Mouse (Mus musculus): Measurements from ENCODE around the gene Kif15. TPM values are rescaled to one million over a fixed set of nuclear protein-coding genes. Genes with fewer than 3 reads are reported as not detected.
A peak's percentile ranks its signal among the peaks of the same experiment; 100 is the strongest.

The Kif15 gene
- polyA plus RNA-seq, 1 experiment from 2014 or later: 50.1 TPM

DNA sequence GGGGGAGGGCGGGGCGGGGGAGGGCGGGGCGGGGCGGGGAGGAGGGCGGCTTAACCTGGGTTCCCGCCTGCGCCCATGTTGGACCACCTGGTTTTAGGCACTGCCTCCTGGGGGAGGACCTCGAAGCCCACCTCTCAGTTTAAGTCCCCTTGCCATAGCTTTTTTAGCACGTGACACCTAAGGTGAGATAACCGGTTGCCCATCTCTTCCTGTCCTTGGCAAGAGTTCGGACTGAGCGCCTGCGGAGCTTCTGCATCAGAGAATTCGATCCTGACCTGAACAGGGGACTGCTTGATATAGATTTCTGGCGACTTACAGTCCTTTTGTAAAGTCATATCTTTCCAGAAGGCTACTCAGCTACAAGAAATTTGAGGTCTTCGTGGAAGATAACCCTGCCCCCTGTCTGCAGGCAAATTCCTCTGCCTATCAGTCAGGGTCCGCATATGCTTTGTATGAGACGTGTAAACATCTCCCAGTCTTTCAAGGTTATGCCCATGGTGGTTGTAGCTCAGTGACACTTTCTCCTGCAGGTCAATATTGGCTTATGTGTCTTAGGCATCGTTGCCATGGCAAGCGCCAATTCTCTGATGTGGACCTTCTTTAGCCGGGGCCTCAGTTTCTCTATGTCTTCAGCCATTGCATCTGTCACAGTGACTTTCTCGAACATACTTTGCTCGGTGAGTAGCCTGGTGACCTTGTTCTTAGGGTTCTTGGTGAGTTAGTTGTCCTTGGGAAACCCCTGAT is 71.0 kb downstream of the Kif15 start:
- ATAC-seq (ENCODE audit: low FRiP score): peak; percentile 17
- H3K4me2 ChIP-seq (replicated peaks): peak overlapping the region; percentile 66
- H3K27ac ChIP-seq: peak overlapping the region; percentile 94
- peaks cover 6% of the 10 kb centered on the region; the same call in 1 of the 2 replicates for H3K36me3 ChIP-seq
- peak overlapping the region; percentile 75 for H3K4me3 ChIP-seq
- 39% methylated on average over 19 of the region's 24 CpGs for WGBS
- H3K27me3 ChIP-seq: no peaks in the 10 kb centered on the region
- peaks cover 8% of the 10 kb centered on the region for H3K4me1 ChIP-seq
- no peaks in the 10 kb centered on the region for H3K9me3 ChIP-seq (replicated peaks)
- H3K9ac ChIP-seq: peak overlapping the region; percentile 66

DNA sequence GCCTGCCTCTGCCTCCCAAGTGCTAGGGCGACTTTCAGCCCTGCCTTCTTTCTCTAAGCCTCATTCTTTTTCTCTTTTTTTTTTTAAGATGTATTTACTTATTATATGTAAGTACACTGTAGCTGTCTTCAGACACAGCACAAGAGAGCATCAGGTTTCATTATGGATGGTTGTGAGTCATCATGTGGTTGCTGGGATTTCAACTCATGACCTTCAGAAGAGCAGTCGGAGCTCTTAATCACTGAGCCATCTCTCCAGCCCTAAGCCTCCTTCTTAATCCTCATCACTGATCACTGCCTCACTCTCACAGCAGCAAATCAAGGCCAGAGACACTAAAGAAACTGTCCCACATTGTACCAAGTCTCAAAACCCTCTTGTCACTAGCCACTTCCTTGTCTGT is 73.4 kb downstream of the Kif15 start:
- H3K9ac ChIP-seq: no peak overlapping the region
- no peak overlapping the region for H3K4me2 ChIP-seq (replicated peaks)
- 82% methylated on average over 2 of the region's 2 CpGs for WGBS
- no peak overlapping the region for H3K4me3 ChIP-seq
- H3K4me1 ChIP-seq: peaks cover 9% of the 10 kb centered on the region
- H3K27me3 ChIP-seq: no peaks in the 10 kb centered on the region
- no peaks in the 10 kb centered on the region for H3K36me3 ChIP-seq
- ATAC-seq (ENCODE audit: low FRiP score): no peak
- H3K27ac ChIP-seq: no peak overlapping the region
- H3K9me3 ChIP-seq (replicated peaks): no peaks in the 10 kb centered on the region

DNA sequence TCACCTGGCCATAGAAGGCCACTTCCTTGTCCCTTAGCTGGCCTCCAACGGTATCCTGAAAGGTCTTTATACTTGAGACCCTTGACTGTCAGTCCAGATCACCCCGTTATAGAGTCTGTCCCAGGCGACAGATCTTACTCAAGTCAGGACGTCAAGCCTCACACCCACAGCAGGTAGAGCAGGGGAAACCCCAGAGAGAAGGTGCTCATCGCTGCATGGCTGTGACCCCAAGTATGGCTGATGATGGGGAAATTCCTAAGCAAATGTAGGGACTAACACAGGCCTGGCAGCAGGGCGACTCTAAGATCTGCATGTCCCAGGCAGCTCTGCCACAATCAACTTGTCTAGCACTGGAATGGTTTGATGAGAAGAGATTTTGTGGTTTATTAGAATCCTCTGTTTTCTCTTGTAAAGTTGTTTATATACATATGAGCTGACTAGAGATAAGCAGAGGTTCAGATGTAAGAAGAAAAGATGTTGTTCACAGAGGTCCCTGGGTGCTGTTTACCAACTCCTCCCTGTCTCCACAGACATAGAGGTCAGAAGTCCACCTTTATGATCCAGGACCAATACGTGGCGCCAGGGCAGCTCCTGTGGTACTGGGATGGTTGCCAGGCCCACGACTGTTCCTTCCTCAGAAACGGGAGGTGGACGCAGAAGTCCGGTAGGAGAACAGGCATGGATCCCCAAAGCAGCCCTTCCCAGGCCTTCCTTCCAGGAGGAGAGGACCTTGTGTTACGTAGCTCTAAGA is 80.8 kb downstream of the Kif15 start:
- Histone ChIP-seq H3K4me3 (no peak overlapping the region), H3K9me3 (replicated peaks) (no peaks in the 10 kb centered on the region), H3K36me3 (no peaks in the 10 kb centered on the region), H3K9ac (no peak overlapping the region), H3K4me2 (replicated peaks) (no peak overlapping the region), H3K27ac (no peak overlapping the region), H3K27me3 (0 out of 2 replicates have a peak, but pooled peaks cover 5% of the 10 kb centered on the region), H3K4me1 (peaks cover 2% of the 10 kb centered on the region; the same call in 1 of the 2 replicates)
- WGBS: 82% methylated on average over 13 of the region's 13 CpGs
- no peak for ATAC-seq (ENCODE audit: low FRiP score)

DNA sequence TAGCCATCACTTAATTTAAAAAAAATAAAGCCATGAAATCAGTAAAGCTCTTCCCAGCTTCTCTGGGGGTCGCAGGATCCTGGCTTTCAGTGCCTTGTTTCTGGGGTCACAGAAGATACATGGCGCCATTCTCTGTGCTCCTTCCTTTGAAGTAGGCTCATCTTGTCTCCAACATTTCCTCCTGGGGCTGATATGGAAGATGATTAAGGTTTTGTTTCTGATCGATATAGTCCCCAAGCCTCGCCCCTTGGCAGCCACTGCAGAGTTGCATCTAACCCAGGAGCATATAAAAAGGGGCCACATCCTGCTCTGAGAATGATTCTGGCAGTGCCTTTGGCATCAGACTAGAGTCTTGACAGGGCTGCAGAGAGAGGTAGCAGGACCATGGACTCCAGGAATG is 83.6 kb downstream of the Kif15 start, which contains the start of gene Tgm4:
Tgm4 (plus strand) TSS at position 301 of the 400 bp plus-strand sequence.
- no peak within 1 kb of the TSS for H3K4me3 ChIP-seq
- ATAC-seq (ENCODE audit: low FRiP score): no peak
- H3K27me3 ChIP-seq: 0 out of 2 replicates have a peak, but pooled peaks cover 5% of the 10 kb centered on the region
- WGBS: 93% methylated on average over 4 of the region's 4 CpGs
- no peak within 1 kb of the TSS for H3K4me2 ChIP-seq (replicated peaks)
- H3K9ac ChIP-seq: no peak within 1 kb of the TSS
- no peaks in the 10 kb centered on the region for H3K4me1 ChIP-seq
- H3K27ac ChIP-seq: no peak within 1 kb of the TSS
- no peaks in the 10 kb centered on the region for H3K36me3 ChIP-seq
- H3K9me3 ChIP-seq (replicated peaks): no peaks in the 10 kb centered on the region

DNA sequence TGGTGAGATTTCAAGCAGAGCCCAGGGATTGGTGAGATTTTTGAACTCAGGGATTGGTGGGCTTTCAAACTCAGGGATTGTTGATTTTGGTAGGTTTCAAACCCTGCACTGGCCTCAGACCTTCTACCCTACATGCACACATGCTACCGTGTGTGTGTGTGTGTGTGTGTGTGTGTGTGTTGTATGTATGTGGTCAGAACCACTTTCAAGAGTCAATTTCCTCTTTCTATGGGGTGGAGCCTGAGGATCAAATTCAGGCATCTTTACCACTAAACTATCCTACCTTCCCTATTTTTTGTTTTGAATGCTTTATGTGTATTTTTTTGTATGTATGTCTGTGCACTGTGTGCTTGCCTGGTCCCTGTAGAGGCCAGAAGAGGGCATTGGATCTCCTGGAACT is 96.8 kb downstream of the Kif15 start:
- Histone ChIP-seq H3K27ac (no peak overlapping the region), H3K4me1 (no peaks in the 10 kb centered on the region), H3K9me3 (replicated peaks) (no peaks in the 10 kb centered on the region), H3K9ac (no peak overlapping the region), H3K4me3 (no peak overlapping the region), H3K4me2 (replicated peaks) (no peak overlapping the region), H3K36me3 (no peaks in the 10 kb centered on the region), H3K27me3 (no peaks in the 10 kb centered on the region)
- 92% methylated on average over 1 of the region's 1 CpGs for WGBS
- no peak for ATAC-seq (ENCODE audit: low FRiP score)

DNA sequence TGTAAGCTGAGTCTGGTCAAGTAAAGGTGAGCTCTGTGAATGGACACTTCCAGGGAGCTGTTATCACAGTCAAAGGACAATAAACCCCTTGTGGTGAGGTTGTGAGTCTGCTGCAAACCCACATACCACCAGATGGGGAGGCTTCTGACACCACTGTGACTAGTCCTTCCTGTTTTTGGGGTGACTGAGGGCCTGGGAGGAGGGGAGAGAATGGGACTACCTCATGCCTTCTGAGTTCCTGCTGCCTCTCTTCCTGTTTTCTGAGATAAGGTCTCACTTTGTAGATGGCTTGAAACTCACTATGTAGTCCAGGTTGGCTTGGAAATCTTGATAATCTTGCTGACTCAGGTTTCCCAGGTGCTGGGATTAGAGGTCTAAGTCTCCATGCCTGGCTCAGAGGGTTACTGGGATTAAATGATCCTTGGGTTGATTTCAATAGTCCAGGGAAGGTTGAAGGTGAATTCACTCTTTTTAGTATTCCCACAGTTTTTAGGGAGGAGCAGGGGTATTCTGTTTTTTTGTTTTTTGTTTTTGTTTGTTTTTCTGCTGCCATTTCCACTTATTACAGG is 108.0 kb downstream of the Kif15 start:
- ATAC-seq (ENCODE audit: low FRiP score): no peak
- H3K4me2 ChIP-seq (replicated peaks): no peak overlapping the region
- H3K9ac ChIP-seq: no peak overlapping the region
- H3K27ac ChIP-seq: no peak overlapping the region
- H3K36me3 ChIP-seq: no peaks in the 10 kb centered on the region
- H3K4me1 ChIP-seq: no peaks in the 10 kb centered on the region
- no peaks in the 10 kb centered on the region for H3K27me3 ChIP-seq
- H3K4me3 ChIP-seq: no peak overlapping the region
- no peaks in the 10 kb centered on the region for H3K9me3 ChIP-seq (replicated peaks)

DNA sequence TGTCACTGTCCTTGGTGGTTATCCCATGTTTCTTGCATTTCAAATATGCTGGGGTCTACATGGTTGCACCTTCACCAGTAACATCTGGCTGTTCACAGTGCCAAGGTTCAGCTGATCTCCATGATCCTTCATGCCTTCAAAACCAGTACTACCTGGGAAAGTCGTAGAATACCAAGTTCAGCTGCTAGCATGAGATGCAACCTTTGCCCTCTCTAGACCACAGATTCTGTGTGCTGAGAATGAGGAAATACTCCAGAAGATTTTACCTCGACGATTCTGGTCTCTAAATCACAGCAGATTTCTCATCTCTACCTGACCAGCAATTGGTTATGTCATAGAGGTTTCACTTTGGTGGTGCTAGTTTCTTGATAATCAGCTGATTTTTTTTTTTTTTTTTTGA is 109.3 kb downstream of the Kif15 start:
- no peaks in the 10 kb centered on the region for H3K9me3 ChIP-seq (replicated peaks)
- no peak overlapping the region for H3K9ac ChIP-seq
- no peak overlapping the region for H3K4me2 ChIP-seq (replicated peaks)
- 85% methylated on average over 3 of the region's 3 CpGs for WGBS
- H3K4me1 ChIP-seq: no peaks in the 10 kb centered on the region
- no peaks in the 10 kb centered on the region for H3K27me3 ChIP-seq
- no peak overlapping the region for H3K4me3 ChIP-seq
- no peaks in the 10 kb centered on the region for H3K36me3 ChIP-seq
- H3K27ac ChIP-seq: no peak overlapping the region
- ATAC-seq (ENCODE audit: low FRiP score): no peak

Other genes starting within 250 kb of the Kif15 start
- gene Topaz1, start 203.7 kb upstream of the Kif15 start, polyA plus RNA-seq (2016; fragmentation: Nextera tagmentation; extraction: Ambion mirVana): not detected in 2 replicates
- 8.1 and 9.3 TPM in 2 replicates for gene Tcaim, start 145.5 kb upstream of the Kif15 start, polyA plus RNA-seq (2016; fragmentation: Nextera tagmentation; extraction: Ambion mirVana)
- 1.1 TPM in 2 replicates for gene Gm35549, start 107.0 kb upstream of the Kif15 start, polyA plus RNA-seq (2016; fragmentation: Nextera tagmentation; extraction: Ambion mirVana)
- 115 and 120 TPM in 2 replicates for gene Zfp445, start 85.0 kb upstream of the Kif15 start, polyA plus RNA-seq (2016; fragmentation: Nextera tagmentation; extraction: Ambion mirVana)
- 5.7 and 6.3 TPM in 2 replicates for gene Zkscan7, start 65.4 kb upstream of the Kif15 start, polyA plus RNA-seq (2016; fragmentation: Nextera tagmentation; extraction: Ambion mirVana)
- gene Zfp105, start 28.0 kb upstream of the Kif15 start, polyA plus RNA-seq (2016; fragmentation: Nextera tagmentation; extraction: Ambion mirVana): 31.1 and 32.0 TPM in 2 replicates
- gene 1110059G10Rik, start within 50 bp of the Kif15 start, polyA plus RNA-seq (2016; fragmentation: Nextera tagmentation; extraction: Ambion mirVana): 30.0 and 31.0 TPM in 2 replicates
- gene Tmem42, start 70.3 kb downstream of the Kif15 start, polyA plus RNA-seq (2016; fragmentation: Nextera tagmentation; extraction: Ambion mirVana): 17.7 and 19.6 TPM in 2 replicates
- gene Tgm4, start 83.7 kb downstream of the Kif15 start, polyA plus RNA-seq (2016; fragmentation: Nextera tagmentation; extraction: Ambion mirVana): 0.36 and 0.63 TPM in 2 replicates
- gene Zdhhc3, start 162.2 kb downstream of the Kif15 start, polyA plus RNA-seq (2016; fragmentation: Nextera tagmentation; extraction: Ambion mirVana): 81.0 and 82.8 TPM in 2 replicates
- gene Exosc7, start 162.2 kb downstream of the Kif15 start, polyA plus RNA-seq (2016; fragmentation: Nextera tagmentation; extraction: Ambion mirVana): 80.1 and 84.2 TPM in 2 replicates
- 0.22 TPM in 1 of 2 replicates, not detected in the other for gene Clec3b, start 199.9 kb downstream of the Kif15 start, polyA plus RNA-seq (2016; fragmentation: Nextera tagmentation; extraction: Ambion mirVana)